ENCODE assay signal across 15 mouse cellular contexts in genomic region chr2:108032301-108033013, GRCm38 (mm10).
A peak's percentile ranks its signal among the peaks of the same experiment; 100 is the strongest.
DNase-seq lines count a peak whose midpoint lies in the region; ATAC-seq lines count a peak whose summit lies in the region.
"Had no signal": no experiment of that assay in that cellular context is flagged by ENCODE, and none has a peak within 500 bp of the region (broad histone marks: within the 10 kb centered on the region; RNA-seq: fewer than 3 reads in every experiment).

No protein-coding gene starts in this region.

- H3K4me3 ChIP-seq in midbrain, embryonic 14.5 days (replicated peaks; ENCODE audit: low read depth, low read length), result no peak overlapping the region
- no peak overlapping the region for H3K4me3 ChIP-seq in midbrain, embryonic 10.5 days
- H3K4me3 ChIP-seq: neural tube, embryonic 13.5 days had no signal

- ATAC-seq in midbrain, embryonic 14.5 days (ENCODE audit: low FRiP score, low TSS enrichment), result 0 out of 2 replicates have a peak, but pooled peaks have one; percentile 5
- ATAC-seq in megakaryocyte progenitor cell, adult 5-6 weeks (replicated peaks; ENCODE audit: poor library complexity), result no peak
- ATAC-seq: hindbrain, embryonic 16.5 days had no signal

- DNase-seq in embryo, embryonic 10.5 days (ENCODE audit: low spot score), result peak; percentile 1
- DNase-seq in embryo, embryonic 11 days, result no peak
- DNase-seq in midbrain, embryonic 14.5 days, result no peak
- no peak for DNase-seq in midbrain, embryonic 10.5 days (ENCODE audit: low spot score)
- DNase-seq in adrenal gland, postnatal 36 days, result peak; percentile 25 to 31
- peak; percentile 12 to 52 for DNase-seq in cerebellum, postnatal 36 days
- DNase-seq in thymus, postnatal 36 days, result no peak
- DNase-seq: B cell, adult 2 months; gastrocnemius, postnatal 10 days; kidney, postnatal 25 days; thymus, adult 2 months had no signal

- no peak overlapping the region for H3K4me2 ChIP-seq in midbrain, embryonic 14.5 days (ENCODE audit: low read length)
- H3K4me2 ChIP-seq: neural tube, embryonic 13.5 days had no signal

- H3K36me3 ChIP-seq in midbrain, embryonic 14.5 days (ENCODE audit: control insufficient read depth, insufficient read depth, low read length), result no peaks in the 10 kb centered on the region
- H3K36me3 ChIP-seq in midbrain, embryonic 10.5 days, result no peaks in the 10 kb centered on the region
- H3K36me3 ChIP-seq: neural tube, embryonic 13.5 days had no signal

- no peak overlapping the region for H3K9ac ChIP-seq in midbrain, embryonic 14.5 days (replicated peaks; ENCODE audit: low read length)
- H3K9ac ChIP-seq: neural tube, embryonic 13.5 days had no signal

- peaks cover 8% of the 10 kb centered on the region for H3K4me1 ChIP-seq in midbrain, embryonic 14.5 days (ENCODE audit: control insufficient read depth, insufficient read depth, low read length)
- H3K4me1 ChIP-seq in midbrain, embryonic 10.5 days, result peaks cover 18% of the 10 kb centered on the region

- 68% methylated on average over 3 of the region's 3 CpGs for WGBS in midbrain, embryonic 14.5 days
- whole genome bisulfite sequencing in midbrain, embryonic 10.5 days, result 62% methylated on average over 3 of the region's 3 CpGs

- no peak overlapping the region for H3K27ac ChIP-seq in midbrain, embryonic 14.5 days (replicated peaks; ENCODE audit: low read depth, low read length)
- no peak overlapping the region for H3K27ac ChIP-seq in midbrain, embryonic 10.5 days (replicated peaks)
- H3K27ac ChIP-seq: macrophage; neural tube, embryonic 13.5 days had no signal

- no peaks in the 10 kb centered on the region for H3K27me3 ChIP-seq in midbrain, embryonic 14.5 days (ENCODE audit: control insufficient read depth, insufficient read depth, low read length)
- H3K27me3 ChIP-seq in midbrain, embryonic 10.5 days (ENCODE audit: low read depth, poor library complexity, severe bottlenecking), result no peaks in the 10 kb centered on the region
- H3K27me3 ChIP-seq: neural tube, embryonic 13.5 days had no signal

- no peaks in the 10 kb centered on the region for H3K9me3 ChIP-seq in midbrain, embryonic 14.5 days (ENCODE audit: control insufficient read depth, low read length)
- no peaks in the 10 kb centered on the region for H3K9me3 ChIP-seq in midbrain, embryonic 10.5 days (replicated peaks)
- H3K9me3 ChIP-seq: neural tube, embryonic 13.5 days had no signal

Comparison
In these comparisons a context has a peak if more than half of its experiments do, and no peak if none do; other contexts are left out.
1. DNase-seq: peak in embryo, embryonic 10.5 days (single experiment), adrenal gland, postnatal 36 days (2 of 2) and cerebellum, postnatal 36 days (2 of 2); none in embryo, embryonic 11 days (single experiment), midbrain, embryonic 14.5 days (single experiment), midbrain, embryonic 10.5 days (single experiment) and thymus, postnatal 36 days (0 of 2).